Comparison of ENCODE assay signal across 20 mouse cellular contexts in the genomic region with DNA sequence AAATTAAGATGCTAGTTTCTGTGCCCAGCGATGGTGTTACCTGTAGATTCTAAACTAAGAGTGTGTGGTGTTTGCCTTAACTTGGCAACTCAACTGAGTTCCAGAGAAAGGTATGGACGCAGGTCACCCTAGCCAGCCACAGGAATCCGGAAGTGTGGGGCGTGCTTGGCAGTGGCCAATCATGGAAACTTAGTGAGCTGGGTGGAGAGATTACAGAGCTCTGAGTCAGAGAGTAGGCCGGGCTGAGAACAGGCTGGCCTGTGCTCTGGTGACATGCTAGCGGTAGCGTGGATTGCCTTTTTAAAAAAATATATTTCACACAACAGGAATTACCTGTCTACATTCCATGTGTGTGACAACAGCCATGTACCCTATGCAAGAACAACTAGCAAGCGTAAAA. TPM values are rescaled to one million over a fixed set of nuclear protein-coding genes. Genes with fewer than 3 reads are reported as not detected.
DNase-seq lines count a peak whose midpoint lies in the region; ATAC-seq and TF ChIP-seq lines count a peak whose summit lies in the region.
"Had no signal": no experiment of that assay in that cellular context is flagged by ENCODE, and none has a peak within 500 bp of the region (broad histone marks: within the 10 kb centered on the region; RNA-seq: fewer than 3 reads in every experiment).

No protein-coding gene starts in this region.

- no peak for TF ChIP-seq EP300 in liver, postnatal 0 days (IDR thresholded peaks at IDR 0.05; ENCODE audit: low read depth)

- H3K9ac ChIP-seq in liver, postnatal 0 days (replicated peaks), result no peak overlapping the region
- H3K9ac ChIP-seq in liver, embryonic 12.5 days, result no peak overlapping the region
- peak overlapping the region; percentile 84 for H3K9ac ChIP-seq in ES-E14 (ENCODE audit: insufficient read depth, low read depth, low read length, poor library complexity, severe bottlenecking)
- H3K9ac ChIP-seq in liver, embryonic 11.5 days (ENCODE audit: low read depth, low read length), result no peak overlapping the region
- H3K9ac ChIP-seq: liver, embryonic 13.5 days; neural tube, embryonic 15.5 days had no signal

- H3K27me3 ChIP-seq in liver, postnatal 0 days (ENCODE audit: insufficient read depth, low read length), result no peaks in the 10 kb centered on the region
- H3K27me3 ChIP-seq in liver, embryonic 12.5 days (replicated peaks), result no peaks in the 10 kb centered on the region
- H3K27me3 ChIP-seq in myocyte (ENCODE audit: control insufficient read depth, insufficient read depth, insufficient read length), result no peaks in the 10 kb centered on the region
- no peaks in the 10 kb centered on the region for H3K27me3 ChIP-seq in liver, embryonic 11.5 days (replicated peaks; ENCODE audit: control insufficient read depth, insufficient read depth, low read length)
- H3K27me3 ChIP-seq: liver, embryonic 13.5 days; megakaryocyte, embryonic 14.5 days; neural tube, embryonic 15.5 days had no signal

- no peaks in the 10 kb centered on the region for H3K36me3 ChIP-seq in liver, postnatal 0 days (replicated peaks; ENCODE audit: insufficient read depth, low read length)
- no peaks in the 10 kb centered on the region for H3K36me3 ChIP-seq in liver, embryonic 12.5 days
- no peaks in the 10 kb centered on the region for H3K36me3 ChIP-seq in ES-E14 (ENCODE audit: control insufficient read depth, insufficient read depth, low read length, poor library complexity, severe bottlenecking)
- H3K36me3 ChIP-seq in myocyte (ENCODE audit: control insufficient read depth, insufficient read depth), result no peaks in the 10 kb centered on the region
- H3K36me3 ChIP-seq in liver, embryonic 11.5 days (ENCODE audit: control insufficient read depth, insufficient read depth, low read length), result no peaks in the 10 kb centered on the region
- H3K36me3 ChIP-seq: G1E; liver, embryonic 13.5 days; neural tube, embryonic 15.5 days had no signal

- H3K4me3 ChIP-seq in liver, postnatal 0 days (ENCODE audit: low read depth, low read length), result no peak overlapping the region
- no peak overlapping the region for H3K4me3 ChIP-seq in liver, embryonic 12.5 days
- peak overlapping the region; percentile 37 to 71 for H3K4me3 ChIP-seq in ES-E14 (ENCODE audit: insufficient read depth in 1 of 2, low read depth in 1 of 2, low read length in 2 of 2, poor library complexity in 1 of 2, severe bottlenecking in 1 of 2)
- no peak overlapping the region for H3K4me3 ChIP-seq in myocyte
- H3K4me3 ChIP-seq in liver, embryonic 11.5 days (ENCODE audit: low read depth, low read length), result no peak overlapping the region
- H3K4me3 ChIP-seq: erythroblast, embryonic 14.5 days; liver, embryonic 13.5 days; megakaryocyte, embryonic 14.5 days; neural tube, embryonic 15.5 days had no signal

- DNase-seq in liver, postnatal 0 days, result no peak
- DNase-seq in ES-E14 (ENCODE audit: low read depth, low spot score) (no peak), adipocyte (ENCODE audit: low spot score) (peak; percentile 36)
- DNase-seq in gastrocnemius, postnatal 14 days, result no peak
- DNase-seq in liver, embryonic 11.5 days (ENCODE audit: low spot score), result no peak
- DNase-seq: cerebellum, adult 2 months; kidney, postnatal 10 days; liver, embryonic 13.5 days; right cerebral cortex, adult 18-20 months had no signal

- in situ Hi-C loops in ES-E14 (cut with MboI; ENCODE audit: low sequenced_read_pairs in 2 of 2, unreplicated experiment in 2 of 2), result no loop called here

- no peak overlapping the region for H3ac ChIP-seq in myocyte (ENCODE audit: control insufficient read depth, insufficient read length)

- TF ChIP-seq POLR2A in myocyte (IDR thresholded peaks at IDR 0.05; ENCODE audit: insufficient read length, low read depth), result no peak

- no peaks in the 10 kb centered on the region for H3K79me2 ChIP-seq in myocyte (ENCODE audit: control insufficient read depth, insufficient read depth)

- 76% methylated on average over 8 of the region's 8 CpGs for WGBS in liver, postnatal 0 days (ENCODE audit: insufficient replicate concordance)
- WGBS in liver, embryonic 12.5 days (ENCODE audit: insufficient replicate concordance), result 65% methylated on average over 8 of the region's 8 CpGs
- WGBS in liver, embryonic 11.5 days, result 72% methylated on average over 8 of the region's 8 CpGs

- TF ChIP-seq CTCF in liver, postnatal 0 days (IDR thresholded peaks at IDR 0.05; ENCODE audit: low read depth), result no peak

- ATAC-seq in liver, postnatal 0 days, result 0 out of 2 replicates have a peak, but pooled peaks have one; percentile 12
- ATAC-seq in liver, embryonic 12.5 days, result no peak
- ATAC-seq in liver, embryonic 11.5 days (replicated peaks; ENCODE audit: low FRiP score), result no peak

- no peaks in the 10 kb centered on the region for H3K4me1 ChIP-seq in liver, postnatal 0 days (ENCODE audit: insufficient read depth)
- no peaks in the 10 kb centered on the region for H3K4me1 ChIP-seq in liver, embryonic 12.5 days
- H3K4me1 ChIP-seq in ES-E14 (ENCODE audit: control insufficient read depth in 2 of 2, insufficient read depth in 2 of 2, low read length in 2 of 2, poor library complexity in 1 of 2), result peaks cover 7 to 26% of the 10 kb centered on the region in 2 experiments
- H3K4me1 ChIP-seq in liver, embryonic 11.5 days (replicated peaks; ENCODE audit: control insufficient read depth, insufficient read depth, low read length), result no peaks in the 10 kb centered on the region
- H3K4me1 ChIP-seq: liver, embryonic 13.5 days had no signal

- H3K9me3 ChIP-seq in liver, postnatal 0 days (ENCODE audit: low read length), result no peaks in the 10 kb centered on the region
- H3K9me3 ChIP-seq in liver, embryonic 12.5 days (replicated peaks), result no peaks in the 10 kb centered on the region
- H3K9me3 ChIP-seq in ES-E14 (ENCODE audit: control insufficient read depth, insufficient read depth, low read depth, low read length), result no peaks in the 10 kb centered on the region
- no peaks in the 10 kb centered on the region for H3K9me3 ChIP-seq in liver, embryonic 11.5 days (ENCODE audit: control insufficient read depth, low read length)
- H3K9me3 ChIP-seq: liver, embryonic 13.5 days; neural tube, embryonic 15.5 days had no signal

- no peak overlapping the region for H3K4me2 ChIP-seq in liver, postnatal 0 days (ENCODE audit: low read depth, low read length)
- no peak overlapping the region for H3K4me2 ChIP-seq in liver, embryonic 12.5 days
- peak overlapping the region; percentile 47 for H3K4me2 ChIP-seq in myocyte (ENCODE audit: low read depth)
- no peak overlapping the region for H3K4me2 ChIP-seq in liver, embryonic 11.5 days
- H3K4me2 ChIP-seq: liver, embryonic 13.5 days; neural tube, embryonic 15.5 days had no signal

- intact Hi-C loops in gastrocnemius, postnatal 14 days (cut with DNase I; ENCODE audit: low total_unique reads), result no loop called here

- H3K27ac ChIP-seq in liver, postnatal 0 days (ENCODE audit: low read depth), result no peak overlapping the region
- no peak overlapping the region for H3K27ac ChIP-seq in liver, embryonic 12.5 days
- peak overlapping the region; percentile 84 for H3K27ac ChIP-seq in ES-E14 (ENCODE audit: insufficient read depth, low read depth, low read length, poor library complexity, severe bottlenecking)
- no peak overlapping the region for H3K27ac ChIP-seq in liver, embryonic 11.5 days (ENCODE audit: low read depth, low read length)
- H3K27ac ChIP-seq: liver, embryonic 13.5 days; neural tube, embryonic 15.5 days had no signal

TF ChIP-seq in ES-E14, 5 proteins besides CTCF, POLR2A, EP300 and RAD21:
- TF ChIP-seq HCFC1 (IDR thresholded peaks at IDR 0.05; ENCODE audit: borderline replicate concordance, insufficient read depth, low read length) (no peak), ZC3H11A (IDR thresholded peaks at IDR 0.05; ENCODE audit: borderline replicate concordance, low read depth, low read length) (no peak), CHD2 (IDR thresholded peaks at IDR 0.05; ENCODE audit: low read depth, low read length) (no peak), MAFK (IDR thresholded peaks at IDR 0.05; ENCODE audit: insufficient read depth, low read depth, low read length) (no peak), ZNF384 (IDR thresholded peaks at IDR 0.05; ENCODE audit: low read depth, low read length) (no peak)
TF ChIP-seq in ES-E14: peak in this region for 0.

TF ChIP-seq in myocyte, 11 proteins besides CTCF, POLR2A, EP300 and RAD21:
- TF ChIP-seq MYOG (IDR thresholded peaks at IDR 0.05; ENCODE audit: control insufficient read depth in 1 of 3, insufficient read depth in 1 of 3, insufficient read length in 2 of 3, low read depth in 2 of 3), result no peak
- TF ChIP-seq MAX (IDR thresholded peaks at IDR 0.05; ENCODE audit: low read depth), result no peak
- no peak for TF ChIP-seq E2F4 (IDR thresholded peaks at IDR 0.05; ENCODE audit: insufficient read depth)
- no peak for TF ChIP-seq TCF12 (IDR thresholded peaks at IDR 0.05; ENCODE audit: insufficient read depth, poor library complexity, severe bottlenecking)
- TF ChIP-seq CEBPB (IDR thresholded peaks at IDR 0.05; ENCODE audit: insufficient read depth, poor library complexity, severe bottlenecking), result no peak
- TF ChIP-seq MYOD1 (IDR thresholded peaks at IDR 0.05; ENCODE audit: control insufficient read depth in 1 of 3, insufficient read length in 2 of 3, low read depth in 2 of 3), result no peak

RNA-seq across cellular contexts. Expression of a gene that starts 29.6 kb away (rescaled TPM):
- not detected in 2 replicates for polyA plus RNA-seq in liver, postnatal 0 days (2015; fragmentation: Nextera tagmentation; extraction: Ambion mirVana)
- polyA plus RNA-seq in liver, embryonic 12.5 days (2016; fragmentation: Nextera tagmentation; extraction: Ambion mirVana), result not detected in 2 replicates
- total RNA-seq in ES-E14 (2012; rRNA removed), result not detected in 2 replicates
- 0.01 TPM for polyA plus RNA-seq in myocyte (2012; fragmentation: generic; extraction: Trizol)
- total RNA-seq in gastrocnemius, postnatal 14 days (2021), result not detected
- polyA plus RNA-seq in liver, embryonic 11.5 days (2014; fragmentation: Nextera tagmentation; extraction: Ambion mirVana), result not detected in 2 replicates
- total RNA-seq: G1E; layer of hippocampus, postnatal 14 days; left cerebral cortex, postnatal 25 days; monocyte, adult 5-6 weeks had no signal
- polyA plus RNA-seq: erythroblast, embryonic 14.5 days; G1E; gonadal fat pad, adult 2 months; intestine, embryonic 14.5 days; liver, embryonic 13.5 days had no signal

RNA-seq across cellular contexts. Expression of a gene that starts 30.3 kb away (rescaled TPM):
- polyA plus RNA-seq in liver, postnatal 0 days (2015; fragmentation: Nextera tagmentation; extraction: Ambion mirVana), result 29.8 and 33.9 TPM in 2 replicates
- 58.5 and 63.7 TPM in 2 replicates for polyA plus RNA-seq in liver, embryonic 12.5 days (2016; fragmentation: Nextera tagmentation; extraction: Ambion mirVana)
- total RNA-seq in ES-E14 (2012; rRNA removed), result 52.6 and 72.6 TPM in 2 replicates
- 34.0 TPM for polyA plus RNA-seq in myocyte (2012; fragmentation: generic; extraction: Trizol)
- 10 to 100 TPM; 13.3 to 19.1 TPM for total RNA-seq in gastrocnemius, postnatal 14 days (2021)
- 85.7 and 101 TPM in 2 replicates for polyA plus RNA-seq in liver, embryonic 11.5 days (2014; fragmentation: Nextera tagmentation; extraction: Ambion mirVana)

Comparison
In these comparisons a context has a peak if more than half of its experiments do, and no peak if none do; other contexts are left out.
1. H3K4me3 ChIP-seq: peak in ES-E14 (2 of 2); none in liver, postnatal 0 days (single experiment), liver, embryonic 12.5 days (single experiment), myocyte (single experiment) and liver, embryonic 11.5 days (single experiment).